Mouse (Mus musculus): Measurements from ENCODE around the gene Mapt. TPM values are rescaled to one million over a fixed set of nuclear protein-coding genes. Genes with fewer than 3 reads are reported as not detected.

The Mapt gene
- total and polyA plus RNA-seq, 3 experiments: 0.21 to 1.7 (median 0.64) TPM

DNA sequence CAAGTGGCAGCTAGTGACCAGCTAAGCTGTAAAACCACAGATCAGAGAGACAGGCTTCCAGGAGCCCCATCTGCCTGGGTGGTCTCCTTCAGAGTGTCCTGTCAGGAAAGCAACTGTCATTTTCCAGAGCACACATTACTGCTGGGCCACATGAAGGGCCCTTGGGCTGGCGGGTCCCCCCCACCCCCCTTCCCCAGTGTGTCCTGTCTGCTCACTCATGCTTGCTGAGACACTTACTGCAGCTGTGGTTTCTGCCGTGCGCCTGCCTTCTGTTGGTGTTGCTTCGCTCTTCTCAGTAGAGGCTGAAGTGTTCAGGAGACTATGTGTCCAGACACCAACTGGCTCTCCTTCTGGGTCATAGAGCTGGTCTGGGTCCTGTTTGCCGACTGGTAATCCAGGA, 89.3 kb downstream of the Mapt start:
- no peak overlapping the region for H3K4me3 ChIP-seq (replicated peaks in 1 of 3; ENCODE audit: low read depth in 2 of 3, low read length in 2 of 3, poor library complexity in 1 of 3)
- peaks cover 2 to 8% of the 10 kb centered on the region in 2 experiments; a peak in 3 of 4 replicates for H3K4me1 ChIP-seq (ENCODE audit: control insufficient read depth in 1 of 2, insufficient read depth in 2 of 2)

DNA sequence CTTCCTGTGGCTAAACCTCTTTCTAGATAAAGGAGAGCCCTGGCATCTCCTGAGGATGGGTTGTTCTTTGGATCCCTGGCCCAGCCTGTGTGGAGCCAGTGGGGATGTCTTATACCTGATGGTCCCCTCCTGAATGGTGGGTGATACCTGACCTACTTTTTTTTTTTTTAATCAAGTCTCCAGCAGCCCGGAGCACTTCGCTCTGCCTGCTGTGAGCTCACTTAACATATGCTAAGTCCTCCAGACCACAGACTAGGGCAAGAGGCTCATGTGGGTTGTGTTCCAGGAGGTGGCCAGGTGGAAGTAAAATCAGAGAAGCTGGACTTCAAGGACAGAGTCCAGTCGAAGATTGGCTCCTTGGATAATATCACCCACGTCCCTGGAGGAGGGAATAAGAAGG, 91.0 kb downstream of the Mapt start:
- no peak overlapping the region for H3K4me2 ChIP-seq (ENCODE audit: insufficient read depth, low read depth, poor library complexity, severe bottlenecking)
- H3K79me2 ChIP-seq (replicated peaks; ENCODE audit: control insufficient read depth, extremely low read depth, insufficient read depth, poor library complexity, severe bottlenecking): no peaks in the 10 kb centered on the region
- H3K4me3 ChIP-seq (replicated peaks in 1 of 3; ENCODE audit: low read depth in 2 of 3, low read length in 2 of 3, poor library complexity in 1 of 3): no peak overlapping the region
- no peaks in the 10 kb centered on the region for H3K9me3 ChIP-seq (replicated peaks; ENCODE audit: low read length)
- H3K27ac ChIP-seq (ENCODE audit: insufficient read depth, low read depth): no peak overlapping the region
- no peak for DNase-seq (ENCODE audit: extremely low read depth)
- in situ Hi-C loops (cut with MboI; ENCODE audit: low pct_ligation_motif_present, low pct_unique_long_range_greater_than_20kb, low sequenced_read_pairs) (no loop called here), dilution Hi-C loops (cut with MboI; ENCODE audit: extremely low pct_ligation_motif_present, extremely low pct_unique_long_range_greater_than_20kb, low sequenced_read_pairs) (no loop called here)
- H3K4me1 ChIP-seq (ENCODE audit: control insufficient read depth in 1 of 2, insufficient read depth in 2 of 2): peaks cover 2 to 8% of the 10 kb centered on the region in 2 experiments; a peak in 3 of 4 replicates
- H3K36me3 ChIP-seq (replicated peaks in 1 of 2; ENCODE audit: control insufficient read depth in 1 of 2, insufficient read depth in 1 of 2, low read length in 1 of 2): no peaks in the 10 kb centered on the region
- no peak overlapping the region for H3K9ac ChIP-seq (ENCODE audit: insufficient read depth, low read depth)
- H3K27me3 ChIP-seq (replicated peaks): no peaks in the 10 kb centered on the region
- TF ChIP-seq ELF1 (IDR thresholded peaks at IDR 0.05; ENCODE audit: low read depth, low read length) (no peak), ZC3H11A (IDR thresholded peaks at IDR 0.05; ENCODE audit: low read depth, low read length) (no peak), BHLHE40 (IDR thresholded peaks at IDR 0.05; ENCODE audit: low read depth, low read length) (no peak), GABPA (IDR thresholded peaks at IDR 0.05; ENCODE audit: insufficient replicate concordance, low read depth, low read length) (no peak), JUND (conservative IDR thresholded peaks at IDR 0.05; ENCODE audit: low read depth, low read length) (no peak), ETS1 (conservative IDR thresholded peaks at IDR 0.05; ENCODE audit: low read depth, low read length) (no peak), PAX5 (IDR thresholded peaks at IDR 0.05; ENCODE audit: low read length) (no peak), TCF12 (IDR thresholded peaks at IDR 0.05; ENCODE audit: low read depth, low read length) (no peak), NELFE (IDR thresholded peaks at IDR 0.05; ENCODE audit: low read depth, low read length) (no peak), MAX (IDR thresholded peaks at IDR 0.05; ENCODE audit: low read length) (no peak), MAFK (IDR thresholded peaks at IDR 0.05; ENCODE audit: insufficient replicate concordance, low read length) (no peak)

More for the DNA sequence above, 89.3 kb downstream of the Mapt start:
- in situ Hi-C loops (cut with MboI; ENCODE audit: low pct_ligation_motif_present, low pct_unique_long_range_greater_than_20kb, low sequenced_read_pairs): no loop called here
- Histone ChIP-seq H3K27ac (ENCODE audit: insufficient read depth, low read depth) (no peak overlapping the region), H3K79me2 (replicated peaks; ENCODE audit: control insufficient read depth, extremely low read depth, insufficient read depth, poor library complexity, severe bottlenecking) (no peaks in the 10 kb centered on the region), H3K4me2 (ENCODE audit: insufficient read depth, low read depth, poor library complexity, severe bottlenecking) (no peak overlapping the region), H3K9me3 (replicated peaks; ENCODE audit: low read length) (no peaks in the 10 kb centered on the region), H3K27me3 (replicated peaks) (no peaks in the 10 kb centered on the region), H3K36me3 (replicated peaks in 1 of 2; ENCODE audit: control insufficient read depth in 1 of 2, insufficient read depth in 1 of 2, low read length in 1 of 2) (no peaks in the 10 kb centered on the region), H3K9ac (ENCODE audit: insufficient read depth, low read depth) (no peak overlapping the region)
- dilution Hi-C loops (cut with MboI; ENCODE audit: extremely low pct_ligation_motif_present, extremely low pct_unique_long_range_greater_than_20kb, low sequenced_read_pairs): no loop called here
- no peak for TF ChIP-seq TCF12 (IDR thresholded peaks at IDR 0.05; ENCODE audit: low read depth, low read length)
- TF ChIP-seq EP300 (IDR thresholded peaks at IDR 0.05; ENCODE audit: low read length): no peak
- no peak for TF ChIP-seq E2F4 (IDR thresholded peaks at IDR 0.05; ENCODE audit: insufficient replicate concordance, low read depth, low read length)
- TF ChIP-seq MXI1 (IDR thresholded peaks at IDR 0.05; ENCODE audit: low read depth, low read length): no peak
- no peak for TF ChIP-seq USF1 (IDR thresholded peaks at IDR 0.05; ENCODE audit: low read depth, low read length)
- TF ChIP-seq POLR2AphosphoS2 (IDR thresholded peaks at IDR 0.05; ENCODE audit: low read depth, low read length): no peak
- no peak for TF ChIP-seq USF2 (conservative IDR thresholded peaks at IDR 0.05; ENCODE audit: low read depth, low read length)
- TF ChIP-seq RCOR1 (conservative IDR thresholded peaks at IDR 0.05; ENCODE audit: low read depth, low read length): no peak
- TF ChIP-seq SIN3A (IDR thresholded peaks at IDR 0.05; ENCODE audit: low read length): no peak
- no peak for TF ChIP-seq ZNF384 (IDR thresholded peaks at IDR 0.05; ENCODE audit: low read depth, low read length)
- no peak for TF ChIP-seq CHD1 (IDR thresholded peaks at IDR 0.05; ENCODE audit: low read depth, low read length)
- TF ChIP-seq NRF1 (IDR thresholded peaks at IDR 0.05; ENCODE audit: low read depth, low read length): no peak
- TF ChIP-seq NELFE (IDR thresholded peaks at IDR 0.05; ENCODE audit: low read depth, low read length): no peak
- no peak for TF ChIP-seq RAD21 (IDR thresholded peaks at IDR 0.05; ENCODE audit: low read depth, low read length)
- no peak for TF ChIP-seq ETS1 (conservative IDR thresholded peaks at IDR 0.05; ENCODE audit: low read depth, low read length)
- no peak for TF ChIP-seq MEF2A (IDR thresholded peaks at IDR 0.05; ENCODE audit: borderline replicate concordance, low read depth, low read length)
- no peak for TF ChIP-seq JUN (IDR thresholded peaks at IDR 0.05; ENCODE audit: insufficient read depth, low read depth, low read length)
- TF ChIP-seq KAT2A (IDR thresholded peaks at IDR 0.05; ENCODE audit: insufficient replicate concordance, low read length): no peak
- no peak for TF ChIP-seq ZC3H11A (IDR thresholded peaks at IDR 0.05; ENCODE audit: low read depth, low read length)
- TF ChIP-seq IRF4 (IDR thresholded peaks at IDR 0.05; ENCODE audit: low read depth, low read length): no peak
- no peak for DNase-seq (ENCODE audit: extremely low read depth)

All from CH12.LX (cell line).